Mouse (Mus musculus) lung, postnatal 0 days (tissue): ENCODE measurements around the gene Tepp. TPM values are rescaled to one million over a fixed set of nuclear protein-coding genes. Genes with fewer than 3 reads are reported as not detected.

Experiments
- ATAC-seq: fragments of 200-750 bp; cut with Nextera tagmentation; 2 replicates; pipeline ENCODE4 v1.8.0; 2017; ENCODE audit warnings: moderate library complexity
- DNase-seq: peaks from one replicate; pipeline ENCODE4 v3.0.0-alpha.2; 2016; ENCODE audit warnings: low spot score
- H3K27ac ChIP-seq: fragments of 300-500 bp; sonication (generic); 2 replicates; pipeline ENCODE4 v1.5.1; 2014; ENCODE audit warnings: antibody characterized with exemption, mild to moderate bottlenecking, low read length, mixed read lengths
- H3K27me3 ChIP-seq: fragments of 300-500 bp; sonication (generic); replicated peaks from 2 replicates; pipeline ENCODE4 v1.6.1; 2014; ENCODE audit warnings: low read length, mixed read lengths; ENCODE audit not compliant: insufficient read depth
- H3K36me3 ChIP-seq: fragments of 300-500 bp; sonication (generic); 2 replicates; pipeline ENCODE4 v1.6.1; 2014; ENCODE audit warnings: low read length, mixed read lengths; ENCODE audit not compliant: insufficient read depth
- H3K4me1 ChIP-seq: fragments of 300-500 bp; sonication (generic); 2 replicates; pipeline ENCODE4 v1.6.1; 2014; ENCODE audit warnings: antibody characterized with exemption, low read depth, low read length, mixed read lengths; ENCODE audit not compliant: insufficient read depth
- H3K4me2 ChIP-seq: fragments of 300-500 bp; sonication (generic); replicated peaks from 2 replicates; pipeline ENCODE4 v1.6.1; 2014; ENCODE audit warnings: low read depth, mild to moderate bottlenecking, low read length, moderate library complexity, mixed read lengths
- H3K4me3 ChIP-seq: fragments of 300-500 bp; sonication (generic); 2 replicates; pipeline ENCODE4 v1.5.1; 2014; ENCODE audit warnings: low read depth, low read length
- H3K9ac ChIP-seq: fragments of 300-500 bp; sonication (generic); replicated peaks from 2 replicates; pipeline ENCODE4 v1.6.1; 2014; ENCODE audit warnings: low read depth, mild to moderate bottlenecking
- H3K9me3 ChIP-seq: fragments of 300-500 bp; sonication (generic); 2 replicates; pipeline ENCODE4 v1.6.1; 2016; ENCODE audit warnings: low read length, mixed read lengths
- CTCF ChIP-seq: IDR thresholded peaks from 2 replicates; pipeline ENCODE4 v1.5.1; 2016; ENCODE audit warnings: antibody characterized with exemption, mild to moderate bottlenecking
- EP300 ChIP-seq: IDR thresholded peaks from 2 replicates; pipeline ENCODE4 v1.6.1; 2016; ENCODE audit warnings: antibody characterized with exemption, mild to moderate bottlenecking, control low read depth
- WGBS: fragments of 180-500 bp; shearing (Covaris S2); extraction: QIAGEN DNeasy Blood & Tissue Kit; methylation state at CpG from one replicate; pipeline ENCODE4 v1.1.7; 2014; 5-methylcytosine and 5-hydroxymethylcytosine counted together
- polyA plus RNA-seq: library from polyadenylated mRNA; unstranded; fragments of >200 nt; fragmentation: Nextera tagmentation; extraction: Ambion mirVana; gene quantifications from 2 replicates; pipeline ENCODE4 v1.2.1, GENCODE M21; 2015

Gene Tepp
- polyA plus RNA-seq, 1 experiment from 2014 or later = 2.1 TPM

GRCm38 (mm10) chr8:95289066-95289650 is 21.2 kb upstream of the Tepp start:
- Histone ChIP-seq H3K4me1 (no peaks in the 10 kb centered on the region), H3K4me2 (no peak overlapping the region), H3K27ac (no peak overlapping the region), H3K36me3 (no peaks in the 10 kb centered on the region), H3K4me3 (no peak overlapping the region), H3K9ac (no peak overlapping the region), H3K9me3 (no peaks in the 10 kb centered on the region), H3K27me3 (no peaks in the 10 kb centered on the region)
- DNase-seq = no peak
- no peak for ATAC-seq
- no peak for TF ChIP-seq EP300
- no peak for TF ChIP-seq CTCF
- WGBS = 33% methylated on average over 6 of the region's 6 CpGs

- H3K27ac ChIP-seq = peak overlapping the region; percentile 80
- ATAC-seq (peak; percentile 79), DNase-seq (peak; percentile 80)
- H3K9ac ChIP-seq = no peak overlapping the region; the same call in 1 of the 2 replicates
- no peaks in the 10 kb centered on the region for H3K27me3 ChIP-seq
- H3K4me2 ChIP-seq = peak overlapping the region; percentile 53
- TF ChIP-seq EP300 = no peak
- TF ChIP-seq CTCF = no peak
- H3K4me1 ChIP-seq = no peaks in the 10 kb centered on the region
- H3K4me3 ChIP-seq = peak overlapping the region; percentile 33
- H3K36me3 ChIP-seq = no peaks in the 10 kb centered on the region
- no peaks in the 10 kb centered on the region for H3K9me3 ChIP-seq
- WGBS = 50% methylated on average over 11 of the region's 11 CpGs
Measured at GRCm38 (mm10) chr8:95293172-95293571, 17.2 kb upstream of the Tepp start.

GRCm38 (mm10) chr8:95293891-95294290 is 16.5 kb upstream of the Tepp start:
- peak overlapping the region; percentile 53 for H3K4me2 ChIP-seq
- H3K4me3 ChIP-seq = peak overlapping the region; percentile 33
- no peaks in the 10 kb centered on the region for H3K27me3 ChIP-seq
- H3K9ac ChIP-seq = peak overlapping the region; percentile 32; the same call in 1 of the 2 replicates
- H3K4me1 ChIP-seq = no peaks in the 10 kb centered on the region
- peak overlapping the region; percentile 80 for H3K27ac ChIP-seq
- DNase-seq = peak; percentile 50
- no peaks in the 10 kb centered on the region for H3K36me3 ChIP-seq
- 39% methylated on average over 7 of the region's 7 CpGs for WGBS
- no peaks in the 10 kb centered on the region for H3K9me3 ChIP-seq
- TF ChIP-seq EP300 = no peak
- TF ChIP-seq CTCF = no peak
- ATAC-seq = peak; percentile 70

GRCm38 (mm10) chr8:95302410-95302809 is 8.0 kb upstream of the Tepp start:
- ATAC-seq = peak; percentile 74
- 14% methylated on average over 5 of the region's 5 CpGs for WGBS
- peak; percentile 81 for TF ChIP-seq CTCF
- 0 out of 2 replicates have a peak, but pooled peaks have one; percentile 13 for TF ChIP-seq EP300
- Histone ChIP-seq H3K4me1 (no peaks in the 10 kb centered on the region), H3K36me3 (no peaks in the 10 kb centered on the region), H3K27me3 (no peaks in the 10 kb centered on the region), H3K27ac (no peak overlapping the region), H3K4me3 (no peak overlapping the region), H3K4me2 (no peak overlapping the region), H3K9ac (no peak overlapping the region), H3K9me3 (no peaks in the 10 kb centered on the region)
- DNase-seq = peak; percentile 75

GRCm38 (mm10) chr8:95305526-95305925 is 4.8 kb upstream of the Tepp start:
- no peak overlapping the region for H3K4me2 ChIP-seq
- no peak overlapping the region for H3K9ac ChIP-seq
- no peak for DNase-seq
- WGBS = 58% methylated on average over 4 of the region's 4 CpGs
- no peak overlapping the region for H3K4me3 ChIP-seq
- H3K9me3 ChIP-seq = no peaks in the 10 kb centered on the region
- TF ChIP-seq CTCF (no peak), EP300 (no peak)
- no peak for ATAC-seq
- H3K36me3 ChIP-seq = no peaks in the 10 kb centered on the region
- H3K27me3 ChIP-seq = no peaks in the 10 kb centered on the region
- no peak overlapping the region for H3K27ac ChIP-seq
- no peaks in the 10 kb centered on the region for H3K4me1 ChIP-seq

- 44% methylated on average over 6 of the region's 6 CpGs for WGBS
- TF ChIP-seq EP300 (no peak), CTCF (no peak)
- H3K27me3 ChIP-seq = no peaks in the 10 kb centered on the region
- ATAC-seq (no peak), DNase-seq (no peak)
- no peaks in the 10 kb centered on the region for H3K9me3 ChIP-seq
- no peak within 1 kb of the TSS for H3K9ac ChIP-seq
- no peaks in the 10 kb centered on the region for H3K4me1 ChIP-seq
- no peaks in the 10 kb centered on the region for H3K36me3 ChIP-seq
- H3K27ac ChIP-seq = no peak within 1 kb of the TSS
- no peak within 1 kb of the TSS for H3K4me3 ChIP-seq
- H3K4me2 ChIP-seq = no peak within 1 kb of the TSS
Measured at GRCm38 (mm10) chr8:95306431-95306830, 3.9 kb upstream of the Tepp start, which contains the start of gene Cngb1. Cngb1 (minus strand) TSS chr8:95306585.

- Histone ChIP-seq H3K4me2 (no peak overlapping the region), H3K36me3 (no peaks in the 10 kb centered on the region), H3K27ac (no peak overlapping the region), H3K9ac (no peak overlapping the region), H3K27me3 (no peaks in the 10 kb centered on the region), H3K4me3 (no peak overlapping the region), H3K9me3 (no peaks in the 10 kb centered on the region), H3K4me1 (no peaks in the 10 kb centered on the region)
- ATAC-seq = no peak
- 65% methylated on average over 18 of the region's 18 CpGs for WGBS
- TF ChIP-seq CTCF = peak; percentile 53
- no peak for TF ChIP-seq EP300
- DNase-seq = no peak
Measured at GRCm38 (mm10) chr8:95312836-95313235, 2.5 kb downstream of the Tepp start.
